Mouse (Mus musculus) gastrocnemius, postnatal 10 days (tissue): ENCODE measurements around the gene Ntrk3. TPM values are rescaled to one million over a fixed set of nuclear protein-coding genes. Genes with fewer than 3 reads are reported as not detected.

Experiments
- DNase-seq: peaks from one replicate; pipeline ENCODE4 v3.0.0; 2021; ENCODE audit warnings: mixed read lengths
- total RNA-seq, 2 experiments: library from RNA; stranded (reverse); gene quantifications; 2 replicates each; pipeline ENCODE4 v1.2.3; 2021

Ntrk3 gene
- total RNA-seq, 2 experiments from 2014 or later = 3.1 to 3.7 TPM

DNA sequence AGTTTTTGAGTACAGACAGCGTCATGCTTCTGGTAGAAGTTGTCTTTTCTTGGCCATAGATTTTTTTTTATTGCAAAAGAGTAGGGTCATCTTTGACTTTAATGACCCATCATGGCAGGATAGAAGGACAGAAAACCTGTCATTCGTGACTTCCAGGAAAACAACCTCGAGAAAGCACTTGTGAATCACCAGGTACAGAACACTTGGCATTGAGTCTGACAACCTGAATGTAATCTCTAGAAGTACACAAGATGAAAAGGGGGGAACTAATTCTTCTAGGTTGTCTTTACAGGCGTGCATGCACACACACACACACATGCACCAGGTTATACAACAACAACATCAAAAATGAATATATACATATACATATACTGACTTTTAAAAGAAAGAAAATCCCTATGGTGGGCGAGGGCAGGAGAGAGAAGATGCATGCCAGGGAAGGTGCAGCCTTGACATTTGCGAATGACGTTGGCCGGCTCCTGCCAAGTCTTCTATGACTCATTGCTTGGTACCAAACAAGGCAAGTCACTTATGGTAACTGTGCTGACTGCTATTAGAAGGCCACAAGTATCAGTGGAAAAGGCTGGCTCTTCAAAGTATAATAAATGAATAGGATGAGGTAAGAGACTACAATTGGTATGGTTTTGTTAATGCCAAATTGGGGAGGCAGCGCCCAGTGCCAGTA, 217.4 kb downstream of the Ntrk3 start:
- DNase-seq = no peak

GRCm38 (mm10) chr7:78519689-78520088, 218.1 kb downstream of the Ntrk3 start:
- DNase-seq = no peak

- DNase-seq = no peak
Observed at GRCm38 (mm10) chr7:78518760-78519363, 218.9 kb downstream of the Ntrk3 start.

GRCm38 (mm10) chr7:78515042-78515609, 222.7 kb downstream of the Ntrk3 start:
- no peak for DNase-seq

GRCm38 (mm10) chr7:78507032-78507611, 230.7 kb downstream of the Ntrk3 start:
- no peak for DNase-seq

DNA sequence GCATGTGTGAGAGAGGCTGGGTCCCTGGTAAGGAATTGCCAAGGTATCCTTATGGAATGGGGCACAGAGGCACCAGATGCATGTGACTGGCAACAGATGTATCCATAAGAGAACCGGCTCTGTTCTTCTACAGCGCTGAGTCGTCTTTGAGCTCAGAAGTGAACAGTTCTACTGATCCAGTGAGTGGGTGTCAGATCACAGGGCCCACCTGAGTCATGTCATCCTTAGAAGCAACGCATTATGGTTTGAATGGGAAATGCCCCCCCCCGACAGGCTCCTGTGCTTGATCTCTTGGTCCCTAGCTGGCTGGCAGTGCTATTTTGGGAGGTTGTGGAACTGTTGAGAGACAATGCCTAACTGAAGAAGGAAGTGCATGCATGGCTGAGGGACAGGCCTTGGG, 236.9 kb downstream of the Ntrk3 start:
- no peak for DNase-seq

DNA sequence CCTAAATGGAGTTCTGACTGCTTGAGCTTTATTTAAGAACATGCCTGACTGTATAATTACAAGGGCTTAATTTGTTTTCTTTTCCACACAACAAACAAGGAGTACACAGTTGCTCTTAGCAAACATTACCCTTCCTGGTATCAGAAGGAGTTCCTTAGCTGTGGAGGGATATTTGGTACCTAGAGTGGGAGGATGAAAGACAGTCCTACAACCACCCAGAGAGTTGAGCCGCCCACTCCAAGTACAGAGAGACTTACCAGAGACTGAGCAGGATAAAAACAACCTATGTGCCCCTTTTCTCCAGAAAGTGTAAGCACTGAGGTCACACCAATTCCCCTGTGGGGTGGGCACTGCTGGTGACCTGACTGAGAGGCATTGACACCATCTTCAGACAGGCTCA, 237.8 kb downstream of the Ntrk3 start:
- DNase-seq = no peak

DNA sequence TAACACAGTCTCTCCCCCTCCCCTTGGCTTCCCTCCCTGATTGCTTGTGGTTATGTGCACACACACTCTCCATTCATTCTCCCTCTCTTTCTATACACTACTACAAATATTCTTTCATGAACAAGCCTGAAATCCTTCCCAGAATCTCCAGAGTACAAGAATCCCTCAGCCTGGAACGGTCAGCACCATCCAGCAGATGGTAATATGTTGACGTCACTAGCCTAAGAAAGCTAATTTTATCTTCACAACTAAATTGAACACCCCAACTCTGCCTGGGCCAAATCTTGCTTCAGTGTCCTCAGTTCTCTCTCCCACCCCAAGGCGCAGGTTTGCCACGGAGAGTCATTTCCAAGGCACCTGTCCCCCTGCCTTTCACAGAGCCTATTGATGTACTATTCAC, 239.5 kb downstream of the Ntrk3 start:
- DNase-seq = no peak

- no peak for DNase-seq
Observed at GRCm38 (mm10) chr7:78497819-78498218, 240.0 kb downstream of the Ntrk3 start.

DNA sequence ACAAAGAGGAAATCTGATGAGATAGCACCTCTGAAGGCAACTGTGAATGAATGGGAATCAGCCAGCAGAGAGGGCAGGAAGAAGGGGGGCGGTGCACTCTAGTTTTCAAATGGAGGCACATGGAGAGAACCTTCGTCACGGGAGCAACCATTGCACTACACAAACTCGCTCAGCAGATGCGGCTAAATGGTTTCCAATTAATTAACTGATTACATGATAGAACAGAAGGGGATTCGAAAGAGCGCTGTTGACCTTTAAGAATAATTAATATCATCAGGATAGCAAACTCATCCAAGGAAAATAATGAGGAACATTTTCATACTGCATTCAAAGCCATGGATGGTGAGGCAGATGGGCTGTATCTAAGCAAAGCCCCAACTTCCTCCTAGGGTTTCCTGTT, 244.2 kb downstream of the Ntrk3 start:
- no peak for DNase-seq

GRCm38 (mm10) chr7:78491176-78491575, 246.6 kb downstream of the Ntrk3 start:
- no peak for DNase-seq

DNA sequence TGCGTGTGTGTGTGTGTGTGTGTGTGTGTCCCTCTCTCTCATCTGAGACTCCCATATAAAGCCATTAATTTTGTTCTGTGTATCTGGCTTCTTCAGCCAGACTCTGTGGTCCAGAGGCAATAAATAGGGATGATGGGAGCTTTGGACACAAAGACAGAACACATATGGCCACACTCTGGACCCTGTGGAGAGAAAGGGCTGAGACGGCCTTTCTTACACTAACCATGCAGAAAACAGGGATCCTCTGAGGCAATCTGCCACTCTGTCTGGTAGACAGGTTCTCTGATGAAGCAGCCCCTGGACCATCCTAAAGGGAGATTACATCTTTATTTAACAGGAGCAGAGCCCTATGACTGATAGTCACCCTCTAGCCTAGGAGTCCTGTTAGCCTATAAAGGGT, 253.5 kb downstream of the Ntrk3 start:
- no peak for DNase-seq

- no peak for DNase-seq
Observed at GRCm38 (mm10) chr7:78483729-78484128, 254.1 kb downstream of the Ntrk3 start.

- no peak for DNase-seq
Observed at GRCm38 (mm10) chr7:78483061-78483460, 254.8 kb downstream of the Ntrk3 start.

GRCm38 (mm10) chr7:78478881-78479280, 258.9 kb downstream of the Ntrk3 start:
- DNase-seq = no peak

DNA sequence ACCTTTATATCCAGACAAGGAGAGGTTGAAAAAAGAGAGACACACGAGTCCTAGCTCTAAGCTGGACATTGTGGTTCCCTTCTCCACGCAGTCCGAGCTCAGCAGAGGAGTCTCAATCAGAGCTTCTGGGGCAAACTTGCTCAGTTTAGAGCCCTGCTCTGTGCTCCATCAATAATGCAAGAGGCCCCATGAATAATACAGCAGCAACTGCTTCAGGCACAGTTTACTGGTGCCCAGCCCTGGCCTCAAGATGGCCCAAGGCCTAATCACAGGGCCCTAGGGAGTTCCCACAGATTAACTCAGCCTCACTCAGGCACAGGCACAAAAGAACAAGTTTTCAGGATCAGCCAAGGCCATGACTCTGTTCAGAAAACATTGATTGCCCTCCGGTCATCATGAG, 266.1 kb downstream of the Ntrk3 start:
- no peak for DNase-seq

GRCm38 (mm10) chr7:78471270-78471669, 266.5 kb downstream of the Ntrk3 start:
- no peak for DNase-seq

DNA sequence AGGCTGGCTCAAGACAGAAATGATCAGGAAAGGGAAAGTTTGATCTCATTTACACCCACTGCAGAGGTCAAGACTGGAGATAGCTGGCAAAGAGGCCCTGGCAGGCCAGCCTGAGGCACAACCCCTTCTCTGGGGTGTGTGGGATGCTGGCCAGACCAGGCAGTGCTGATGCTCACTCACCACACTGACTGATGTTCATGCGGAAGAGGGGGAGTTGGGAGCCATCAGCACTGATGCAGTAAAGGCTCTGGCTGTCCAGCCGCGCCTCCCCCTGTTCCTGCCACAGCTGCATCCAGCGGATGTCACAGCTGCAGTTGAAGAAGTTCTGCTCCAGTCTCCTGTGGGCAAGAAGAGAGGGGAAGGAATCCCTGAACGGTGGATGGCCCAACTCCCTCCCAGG, 275.2 kb downstream of the Ntrk3 start:
- DNase-seq = no peak

DNA sequence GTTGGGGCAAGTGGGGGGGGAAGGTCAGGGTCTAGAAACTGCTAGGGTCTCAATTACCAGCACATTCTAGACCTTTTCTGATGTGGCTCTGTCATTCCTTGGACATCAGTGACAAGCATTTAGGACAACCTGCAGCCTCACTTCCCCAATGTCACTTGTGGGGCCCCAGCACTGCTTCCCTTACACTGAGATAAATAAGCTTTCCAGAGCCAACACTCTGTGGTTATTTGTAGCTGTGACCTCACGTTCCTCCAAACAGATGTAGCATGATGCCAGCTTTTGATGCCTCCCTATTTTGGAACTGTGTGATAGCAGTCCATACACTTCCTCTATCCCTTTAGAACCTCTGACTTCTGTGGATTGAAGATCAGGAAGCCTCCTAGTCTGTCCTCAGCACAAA, 278.8 kb downstream of the Ntrk3 start:
- DNase-seq = no peak

GRCm38 (mm10) chr7:78451666-78452065, 286.1 kb downstream of the Ntrk3 start:
- no peak for DNase-seq

DNA sequence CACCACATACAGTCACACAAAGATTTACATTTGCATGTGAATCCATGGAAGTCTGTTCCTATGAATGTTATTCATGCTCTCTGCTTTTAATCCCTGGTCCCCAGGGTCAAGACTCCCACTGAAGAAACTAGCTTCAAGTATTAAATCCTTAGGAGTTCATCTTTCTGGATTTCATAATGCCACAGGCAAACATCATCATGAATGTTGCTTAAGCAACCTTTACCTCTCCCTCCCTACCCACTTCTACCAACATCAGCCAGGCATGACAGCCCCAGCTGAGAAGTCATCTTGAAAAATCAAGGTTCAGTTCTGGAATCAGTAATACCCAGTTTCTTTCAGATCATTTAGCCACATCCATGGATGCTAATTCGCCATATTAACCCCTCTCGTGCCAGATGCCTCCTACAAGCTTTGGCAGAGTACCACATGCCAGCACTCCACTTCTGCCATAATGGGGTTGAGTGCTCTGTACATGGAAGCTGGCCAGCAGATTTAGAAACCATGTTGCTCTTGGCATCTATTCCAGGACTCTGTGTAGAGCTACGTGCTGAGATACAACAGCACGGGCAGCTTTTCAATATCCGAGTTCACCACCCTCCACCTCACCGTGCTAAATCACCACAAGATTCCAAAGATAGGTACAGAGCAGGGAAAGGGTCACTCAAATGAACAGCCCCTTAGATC, 287.8 kb downstream of the Ntrk3 start:
- DNase-seq = no peak

DNA sequence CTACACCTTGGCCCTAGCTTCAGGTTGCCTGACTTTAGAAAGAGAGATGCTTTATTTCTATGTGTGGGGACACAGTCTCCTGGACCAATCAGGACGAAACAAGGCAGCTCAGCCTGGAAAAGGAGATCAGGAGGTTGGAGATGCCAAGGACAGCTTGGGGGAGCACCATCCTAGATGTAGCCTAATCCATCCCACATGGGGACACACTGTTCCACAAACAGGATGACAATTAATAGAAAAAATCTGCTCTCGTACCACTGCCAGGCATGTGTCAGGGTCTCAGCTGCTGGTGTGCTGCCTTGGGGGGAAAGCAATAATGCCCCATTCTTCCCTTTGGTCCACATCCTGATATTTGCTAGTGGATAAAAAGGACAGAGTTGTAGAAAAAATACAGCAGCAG, 289.0 kb downstream of the Ntrk3 start:
- no peak for DNase-seq
